Mouse (Mus musculus): Measurements from ENCODE around the gene Cachd1.

DNA sequence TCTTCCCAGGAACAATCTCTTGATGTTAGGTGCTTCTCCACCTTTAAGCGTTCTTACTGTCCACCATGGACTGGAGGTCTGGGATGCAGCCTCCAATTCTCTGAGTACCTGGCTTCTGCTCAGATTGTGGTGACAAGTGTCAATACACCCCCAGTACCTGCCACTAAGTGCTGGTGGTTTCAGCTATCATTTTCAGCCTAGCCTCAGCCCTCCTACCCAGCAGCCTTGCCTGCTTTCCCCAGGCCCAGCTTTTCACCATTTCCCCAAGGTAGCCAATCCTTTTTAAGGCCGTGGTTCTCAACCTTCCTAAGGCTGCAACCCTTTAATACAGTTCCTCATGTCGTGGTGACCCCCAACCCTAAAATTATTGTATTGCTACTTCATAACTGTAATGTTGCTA is 224.1 kb downstream of the Cachd1 start:
- TF ChIP-seq CTCF (IDR thresholded peaks at IDR 0.05; ENCODE audit: low read depth) (no peak), EP300 (IDR thresholded peaks at IDR 0.05; ENCODE audit: low read depth) (no peak)

Data from liver, postnatal 0 days (tissue).